8 mouse cellular contexts compared by ENCODE assay signal in genomic region chrX:12164591-12165529, GRCm38 (mm10). TPM values are rescaled to one million over a fixed set of nuclear protein-coding genes. Genes with fewer than 3 reads are reported as not detected.
A peak's percentile ranks its signal among the peaks of the same experiment; 100 is the strongest.
DNase-seq lines count a peak whose midpoint lies in the region; ATAC-seq and TF ChIP-seq lines count a peak whose summit lies in the region.

No protein-coding gene starts in this region.

- ATAC-seq in limb, embryonic 12.5 days (ENCODE audit: insufficient number of reproducible peaks, insufficient read depth, low FRiP score, low TSS enrichment, low read depth) = no peak
- no peak for ATAC-seq in liver, postnatal 0 days

- 42% methylated on average over 11 of the region's 11 CpGs for WGBS in limb, embryonic 12.5 days
- WGBS in liver, postnatal 0 days (ENCODE audit: insufficient replicate concordance) = 50% methylated on average over 11 of the region's 11 CpGs

- 0 out of 2 replicates have a peak, but pooled peaks cover 3% of the 10 kb centered on the region for H3K4me1 ChIP-seq in brown adipose tissue, adult 24 weeks (ENCODE audit: control insufficient read depth, insufficient read depth, insufficient read length, low read length)
- peaks cover 6% of the 10 kb centered on the region for H3K4me1 ChIP-seq in limb, embryonic 12.5 days (replicated peaks)
- H3K4me1 ChIP-seq in liver, postnatal 0 days (ENCODE audit: insufficient read depth) = 0 out of 2 replicates have a peak, but pooled peaks cover 2% of the 10 kb centered on the region

- peak overlapping the region; percentile 76 for H3K27ac ChIP-seq in brown adipose tissue, adult 24 weeks (replicated peaks; ENCODE audit: low read depth, low read length)
- peak overlapping the region; percentile 29; the same call in 1 of the 2 replicates for H3K27ac ChIP-seq in limb, embryonic 12.5 days
- no peak overlapping the region for H3K27ac ChIP-seq in liver, postnatal 0 days (ENCODE audit: low read depth)

- intact Hi-C loops in heart, postnatal 10 days (cut with DNase I) = loop anchor here (5.0 kb wide), 1 partner anchor 408 kb away; no protein-coding TSS in a partner anchor

- TF ChIP-seq CTCF in liver, postnatal 0 days (IDR thresholded peaks at IDR 0.05; ENCODE audit: low read depth) = no peak

- H3K9me3 ChIP-seq in limb, embryonic 12.5 days = no peaks in the 10 kb centered on the region
- H3K9me3 ChIP-seq in liver, postnatal 0 days (ENCODE audit: low read length) = no peaks in the 10 kb centered on the region

- peaks cover 18% of the 10 kb centered on the region for H3K27me3 ChIP-seq in limb, embryonic 12.5 days
- peaks cover 8% of the 10 kb centered on the region; the same call in 1 of the 2 replicates for H3K27me3 ChIP-seq in liver, postnatal 0 days (ENCODE audit: insufficient read depth, low read length)

- H3K9ac ChIP-seq in limb, embryonic 12.5 days (replicated peaks) = no peak overlapping the region
- H3K9ac ChIP-seq in liver, postnatal 0 days (replicated peaks) = no peak overlapping the region

- peak; percentile 9 to 35 for DNase-seq in adrenal gland, adult (ENCODE audit: inconsistent age in 2 of 2, low spot score in 1 of 2)
- no peak for DNase-seq in adrenal gland, postnatal 4 days (ENCODE audit: low spot score in 2 of 2)
- peak; percentile 57 to 62 for DNase-seq in heart, postnatal 10 days
- no peak for DNase-seq in frontal cortex, postnatal 10 days (ENCODE audit: low spot score in 2 of 2)
- no peak for DNase-seq in liver, postnatal 0 days
- no peak for DNase-seq in ovary, adult 18-20 months (ENCODE audit: low spot score)

- TF ChIP-seq EP300 in liver, postnatal 0 days (IDR thresholded peaks at IDR 0.05; ENCODE audit: low read depth) = no peak

- H3K36me3 ChIP-seq in limb, embryonic 12.5 days = no peaks in the 10 kb centered on the region
- no peaks in the 10 kb centered on the region for H3K36me3 ChIP-seq in liver, postnatal 0 days (replicated peaks; ENCODE audit: insufficient read depth, low read length)

- H3K4me3 ChIP-seq in brown adipose tissue, adult 24 weeks (ENCODE audit: insufficient read depth, low read depth, low read length) = no peak overlapping the region
- no peak overlapping the region for H3K4me3 ChIP-seq in limb, embryonic 12.5 days (replicated peaks)
- no peak overlapping the region for H3K4me3 ChIP-seq in liver, postnatal 0 days (ENCODE audit: low read depth, low read length)

- no peak overlapping the region for H3K4me2 ChIP-seq in limb, embryonic 12.5 days
- H3K4me2 ChIP-seq in liver, postnatal 0 days (ENCODE audit: low read depth, low read length) = no peak overlapping the region

RNA-seq across cellular contexts. Expression of gene Bcor, which starts 4.7 kb away (rescaled TPM):
- total RNA-seq in adrenal gland, postnatal 4 days (2021) = 10 to 100 TPM; 34.6 to 37.8 TPM
- polyA plus RNA-seq in brown adipose tissue, adult 24 weeks (2012; ENCODE audit: insufficient read depth, insufficient read length, missing spikeins) = 6.7 and 7.2 TPM in 2 replicates
- total RNA-seq in heart, postnatal 10 days (2021) = 10 to 100 TPM; 26.4 to 38.5 TPM
- polyA plus RNA-seq in limb, embryonic 12.5 days (2016; fragmentation: Nextera tagmentation; extraction: Ambion mirVana) = 25.6 and 30.5 TPM in 2 replicates
- polyA plus RNA-seq in liver, postnatal 0 days (2015; fragmentation: Nextera tagmentation; extraction: Ambion mirVana) = 4.0 and 4.2 TPM in 2 replicates

Comparison
In these comparisons a context has a peak if more than half of its experiments do, and no peak if none do; other contexts are left out.
1. DNase-seq: peak in adrenal gland, adult (2 of 2) and heart, postnatal 10 days (2 of 2); none in adrenal gland, postnatal 4 days (0 of 2), frontal cortex, postnatal 10 days (0 of 2), liver, postnatal 0 days (single experiment) and ovary, adult 18-20 months (single experiment).